Mouse (Mus musculus): ENCODE measurements around the gene Ttll5.
A peak's percentile ranks its signal among the peaks of the same experiment; 100 is the strongest.

The Ttll5 gene

DNA sequence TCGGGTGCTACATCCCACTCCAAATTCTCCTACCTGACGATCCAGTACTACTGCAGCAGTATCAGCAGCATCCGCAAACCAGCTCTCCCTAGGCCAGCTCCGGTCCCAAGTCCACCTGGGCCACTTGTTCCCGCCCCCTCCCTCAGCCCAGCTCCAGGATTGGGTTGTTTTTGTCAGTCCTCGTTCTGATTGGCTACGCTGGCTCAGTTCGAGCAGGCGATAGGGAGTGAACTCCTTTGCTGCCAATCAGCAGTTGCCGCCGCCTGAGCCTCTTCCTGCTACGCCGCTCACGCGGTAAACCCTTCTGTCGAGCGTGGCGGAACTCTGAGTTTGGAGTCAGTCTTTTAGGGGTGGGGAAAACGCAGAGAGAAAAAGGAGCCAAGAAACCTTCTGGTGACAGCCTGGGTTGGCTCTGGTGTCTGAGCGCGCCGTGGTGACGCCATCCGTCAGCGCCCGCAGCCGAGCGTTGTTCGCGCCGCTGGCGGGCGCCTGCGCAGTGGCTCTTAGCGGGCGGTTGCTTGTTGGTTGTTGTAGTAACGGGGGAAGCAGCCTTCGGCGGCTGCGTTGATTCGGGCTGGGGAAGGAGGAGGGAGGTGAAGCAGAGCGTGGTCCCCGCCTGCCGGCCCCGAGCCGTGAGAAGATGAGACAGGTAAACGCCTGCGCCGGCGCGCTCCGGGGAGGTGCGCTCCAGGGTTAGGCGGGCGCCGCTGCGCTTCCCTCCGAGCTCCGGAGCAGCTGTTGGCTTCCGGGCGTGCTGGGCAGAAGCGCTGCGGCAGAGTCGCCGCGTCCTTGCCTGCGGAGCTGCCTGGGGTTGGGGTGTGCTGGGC, at the start of gene Ttll5, which contains the start of gene Erg28:
TSS of gene Ttll5 (plus strand) at position 222 of the 827 bp plus-strand sequence.
TSS of gene Erg28 (minus strand) at position 113 of the 827 bp plus-strand sequence.
- peak; percentile 98 for DNase-seq

DNA sequence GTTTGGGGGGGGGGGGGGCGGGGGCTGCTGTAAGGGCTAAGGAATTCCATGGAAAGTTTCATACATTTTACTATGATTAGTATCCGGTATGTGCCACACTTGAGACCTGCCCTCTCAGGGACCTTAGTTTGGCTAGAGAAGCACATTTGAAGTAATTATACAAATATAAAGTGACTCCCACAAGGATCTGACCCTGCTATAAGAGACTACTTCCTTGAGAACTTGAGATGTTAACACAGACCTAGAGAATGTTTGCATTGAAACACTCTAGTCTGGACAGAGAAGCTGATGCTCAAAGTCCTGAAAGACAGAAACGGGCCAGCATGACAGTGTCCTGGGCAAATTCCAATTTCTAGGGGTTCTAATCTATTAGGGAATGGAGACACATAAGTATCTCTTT, 45.5 kb upstream of the Ttll5 start:
- no peak for DNase-seq

GRCm38 (mm10) chr12:85779707-85780106, 44.8 kb upstream of the Ttll5 start:
- no peak for DNase-seq

DNA sequence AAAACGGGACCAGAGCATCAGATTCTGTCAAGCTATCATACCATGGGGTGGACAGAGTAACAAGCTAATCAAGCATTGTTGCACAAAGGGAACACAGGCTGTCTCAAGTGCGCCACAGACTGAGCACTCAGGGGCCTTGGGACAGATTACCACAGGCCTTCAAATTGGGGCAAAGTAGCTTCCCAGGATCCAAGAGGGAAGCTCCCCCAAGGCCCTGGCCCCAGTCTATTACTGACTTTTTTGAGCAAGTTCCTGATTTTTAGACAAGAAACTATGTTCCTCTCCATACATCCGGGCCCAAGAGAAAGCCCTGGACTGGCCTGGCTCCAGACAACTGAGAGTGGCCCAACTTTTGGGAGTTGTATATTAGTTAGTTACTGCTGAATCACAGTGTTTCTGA, 42.9 kb upstream of the Ttll5 start:
- no peak for DNase-seq

GRCm38 (mm10) chr12:85784916-85785815, 39.3 kb upstream of the Ttll5 start:
- DNase-seq = no peak

GRCm38 (mm10) chr12:85792158-85792557, 32.3 kb upstream of the Ttll5 start:
- DNase-seq = no peak

GRCm38 (mm10) chr12:85792821-85793346, 31.6 kb upstream of the Ttll5 start:
- DNase-seq = peak; percentile 41

- no peak for DNase-seq
Measured at GRCm38 (mm10) chr12:85794094-85794493, 30.4 kb upstream of the Ttll5 start.

GRCm38 (mm10) chr12:85795551-85795950, 28.9 kb upstream of the Ttll5 start:
- no peak for DNase-seq

- DNase-seq = peak; percentile 14
Measured at GRCm38 (mm10) chr12:85800031-85800430, 24.4 kb upstream of the Ttll5 start.

DNA sequence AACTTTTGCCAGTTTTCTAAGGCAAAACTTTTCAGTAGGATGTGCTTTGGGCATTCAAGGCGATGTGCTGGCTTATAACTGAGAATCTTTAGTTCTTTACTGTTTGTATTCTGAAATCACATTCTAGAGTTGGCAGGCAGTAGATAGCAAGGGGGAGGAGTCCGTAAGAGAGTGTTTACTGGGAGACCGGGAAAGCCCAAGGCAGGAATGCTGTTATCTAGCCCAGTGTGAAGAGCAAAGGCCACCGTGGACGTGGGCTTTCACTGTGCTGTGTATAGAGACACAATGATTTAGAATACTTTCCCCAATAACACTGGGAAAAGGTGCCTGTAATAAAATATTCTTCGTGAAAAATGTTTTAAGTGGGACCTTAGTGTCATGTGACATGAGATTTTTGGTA, 14.7 kb upstream of the Ttll5 start:
- DNase-seq = no peak

DNA sequence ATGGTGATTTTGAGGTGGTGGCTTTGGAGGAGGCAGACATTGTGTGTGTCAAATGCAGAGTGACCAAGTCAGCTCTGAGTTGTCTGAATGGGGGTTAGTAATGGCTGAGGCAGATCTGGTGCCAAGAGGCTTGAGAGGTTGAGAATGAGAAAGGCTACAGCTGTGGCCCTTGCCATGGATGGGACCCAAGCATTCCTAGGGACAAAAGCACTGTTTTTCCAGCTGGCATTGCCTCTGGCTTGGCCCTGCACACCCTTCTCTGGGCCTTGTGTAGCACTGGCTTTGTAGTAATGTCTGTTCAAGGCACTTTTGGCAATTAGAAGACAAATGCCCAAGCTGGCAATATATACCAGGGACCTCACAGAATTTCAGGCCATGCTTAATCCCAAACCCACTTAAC, 13.5 kb upstream of the Ttll5 start:
- DNase-seq = no peak

DNA sequence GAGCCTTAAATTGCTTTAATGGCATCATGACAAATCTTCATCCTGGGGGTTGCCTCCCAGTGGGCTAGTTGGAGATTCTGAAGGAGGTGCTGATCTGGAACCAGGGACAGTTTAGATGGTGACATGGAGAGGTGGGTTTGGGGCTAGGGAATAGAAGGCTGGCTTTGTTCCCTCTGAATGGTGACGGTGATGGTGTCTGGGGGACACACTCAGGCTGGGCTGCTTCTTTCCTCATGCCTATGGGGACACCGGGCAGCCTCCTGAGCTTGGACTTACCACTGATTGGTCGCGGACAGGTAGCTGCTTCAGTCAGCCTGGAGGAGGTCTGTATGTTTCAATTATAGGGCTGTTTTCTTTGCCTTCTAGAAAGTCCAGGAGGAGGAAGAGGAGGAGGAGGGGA, 12.8 kb upstream of the Ttll5 start:
- DNase-seq = no peak

DNA sequence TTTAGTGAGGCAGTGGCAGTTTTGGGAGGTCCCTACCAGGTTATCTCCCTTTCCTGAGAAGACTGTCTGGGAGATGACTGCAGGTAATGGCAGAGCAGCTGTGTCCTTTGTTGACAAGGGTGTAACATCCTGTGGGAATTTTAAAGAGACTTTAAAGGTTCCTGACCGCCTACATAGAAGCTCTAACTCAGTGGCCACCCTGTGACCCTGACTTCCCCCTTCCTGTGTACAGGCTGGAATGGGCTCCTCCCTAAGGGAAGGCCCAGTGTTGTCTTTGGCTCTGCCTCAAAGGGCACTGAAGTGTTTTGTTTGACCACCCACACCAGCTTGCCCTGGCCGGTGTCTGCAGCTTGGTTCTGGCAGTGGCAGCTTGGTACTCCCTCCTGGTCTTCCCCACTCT, 10.9 kb upstream of the Ttll5 start:
- DNase-seq = no peak

GRCm38 (mm10) chr12:85822051-85822450, 2.4 kb upstream of the Ttll5 start:
- DNase-seq = no peak

DNA sequence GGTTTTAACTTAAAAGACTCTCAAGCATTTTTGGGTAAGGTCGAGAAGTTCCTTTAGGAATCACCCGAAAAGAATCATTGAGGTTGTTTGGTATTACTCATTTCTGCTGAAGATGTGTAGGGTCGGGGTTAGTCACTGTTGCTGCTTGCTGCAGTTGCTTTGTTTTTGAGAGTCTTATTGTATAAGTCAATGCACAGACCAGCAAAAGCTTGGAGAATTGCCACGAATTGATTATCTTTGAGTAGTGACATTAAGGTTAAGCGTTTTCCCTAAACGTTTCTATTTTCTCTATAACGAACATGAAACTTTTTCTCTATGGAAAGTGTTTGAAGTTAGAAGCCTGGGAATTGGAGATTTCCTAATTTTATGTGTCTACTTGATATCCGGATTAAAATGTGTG, 902 bp downstream of the Ttll5 start:
- no peak for DNase-seq

GRCm38 (mm10) chr12:85825822-85826221, 1.4 kb downstream of the Ttll5 start:
- no peak for DNase-seq

DNA sequence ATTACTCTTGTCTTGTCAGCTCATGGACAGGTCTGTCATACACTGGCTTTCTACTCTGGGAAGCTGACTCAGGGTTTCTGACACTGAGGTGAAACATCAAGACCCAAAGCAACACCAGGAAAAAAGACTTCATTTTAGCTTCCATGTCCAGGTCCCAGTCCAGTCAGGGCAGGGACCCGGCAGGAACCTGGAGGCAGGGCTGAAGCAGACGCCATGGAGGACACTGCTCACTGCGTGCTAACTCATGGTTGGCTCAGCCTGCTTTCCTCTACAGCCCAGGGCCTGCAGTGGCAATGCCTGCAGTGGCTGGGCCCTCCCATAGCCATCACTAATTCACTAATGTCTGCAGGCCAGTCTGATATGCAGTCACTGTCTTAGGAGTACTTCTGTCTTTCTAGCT, 4.4 kb downstream of the Ttll5 start:
- DNase-seq = no peak

- DNase-seq = no peak
Measured at GRCm38 (mm10) chr12:85829866-85830265, 5.4 kb downstream of the Ttll5 start.

DNA sequence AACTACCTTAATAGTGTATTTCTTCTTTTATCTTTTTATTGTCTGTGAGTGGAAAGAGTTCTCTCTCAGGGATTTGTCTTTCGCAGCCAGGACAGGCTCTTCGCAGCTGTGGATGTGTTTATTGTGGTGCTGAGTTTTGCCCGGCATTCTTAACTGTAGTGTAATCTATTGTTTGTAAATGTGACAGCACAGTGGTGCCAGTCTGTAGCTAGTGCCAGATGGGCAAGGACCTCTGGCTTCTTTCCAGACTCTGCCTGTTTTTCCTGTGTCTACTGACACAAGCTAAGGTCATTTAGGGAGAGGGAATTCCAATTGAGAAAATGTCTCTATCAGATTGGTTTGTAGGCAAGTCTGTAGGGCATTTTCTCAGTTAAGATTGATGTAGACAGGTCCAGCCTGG, 6.2 kb downstream of the Ttll5 start:
- no peak for DNase-seq

DNA sequence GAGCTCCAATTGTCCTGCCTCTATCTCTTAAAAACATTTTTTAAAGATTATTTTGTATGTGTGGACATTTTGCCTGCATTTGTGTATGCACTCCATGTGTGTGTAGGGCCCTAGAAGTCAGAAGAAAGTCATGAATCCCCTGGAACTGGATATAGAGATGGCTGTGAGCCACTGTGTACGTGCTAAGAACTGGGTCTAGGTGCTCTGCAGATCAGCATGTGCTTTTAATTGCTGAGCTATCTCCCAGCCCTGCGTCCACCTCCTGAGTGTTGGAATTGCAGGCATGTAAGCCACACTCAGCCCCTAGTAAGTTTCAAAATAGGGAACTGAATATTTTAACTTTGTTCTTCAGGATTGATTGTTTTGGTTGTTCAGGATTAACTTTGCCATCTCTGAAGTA, 10.1 kb downstream of the Ttll5 start:
- DNase-seq = no peak

GRCm38 (mm10) chr12:85837765-85838164, 13.3 kb downstream of the Ttll5 start:
- DNase-seq = no peak

GRCm38 (mm10) chr12:85839371-85840000, 15.0 kb downstream of the Ttll5 start:
- DNase-seq = no peak
